Comparison of ENCODE assay signal across 25 mouse cellular contexts in genomic region chr5:143645976-143646375, GRCm38 (mm10). TPM values are rescaled to one million over a fixed set of nuclear protein-coding genes. Genes with fewer than 3 reads are reported as not detected.
DNase-seq lines count a peak whose midpoint lies in the region; ATAC-seq lines count a peak whose summit lies in the region.
"Had no signal": no experiment of that assay in that cellular context is flagged by ENCODE, and none has a peak within 500 bp of the region (broad histone marks: within the 10 kb centered on the region; RNA-seq: fewer than 3 reads in every experiment).

No protein-coding gene starts in this region.

- ATAC-seq in megakaryocyte, adult 5-6 weeks (ENCODE audit: poor library complexity, severe bottlenecking): no peak
- peak; percentile 79 for ATAC-seq in inflammation-experienced regulatory T-cells, adult 6 months
- ATAC-seq in liver, embryonic 15.5 days (ENCODE audit: insufficient read depth): peak; percentile 71
- ATAC-seq in neural tube, embryonic 15.5 days (ENCODE audit: low FRiP score): no peak
- ATAC-seq: forebrain, embryonic 15.5 days; hindbrain, postnatal 0 days had no signal

- peaks cover 22% of the 10 kb centered on the region for H3K36me3 ChIP-seq in megakaryocyte, embryonic 14.5 days (replicated peaks; ENCODE audit: low read length)
- peaks cover 19% of the 10 kb centered on the region for H3K36me3 ChIP-seq in liver, embryonic 15.5 days (replicated peaks)
- H3K36me3 ChIP-seq in neural tube, embryonic 15.5 days: no peaks in the 10 kb centered on the region
- H3K36me3 ChIP-seq: embryonic facial prominence, embryonic 12.5 days; forebrain, embryonic 15.5 days had no signal

- peak overlapping the region; percentile 90 for H3K27ac ChIP-seq in liver, embryonic 15.5 days (replicated peaks)
- no peak overlapping the region for H3K27ac ChIP-seq in neural tube, embryonic 15.5 days (replicated peaks)
- H3K27ac ChIP-seq: embryonic facial prominence, embryonic 12.5 days; forebrain, embryonic 15.5 days; hindbrain, postnatal 0 days; limb, embryonic 15.5 days; stomach, postnatal 0 days had no signal

- H3K27me3 ChIP-seq in megakaryocyte, embryonic 14.5 days (replicated peaks): no peaks in the 10 kb centered on the region
- H3K27me3 ChIP-seq in liver, embryonic 15.5 days: no peaks in the 10 kb centered on the region
- H3K27me3 ChIP-seq in neural tube, embryonic 15.5 days (replicated peaks): no peaks in the 10 kb centered on the region
- H3K27me3 ChIP-seq: CH12.LX; embryonic facial prominence, embryonic 12.5 days; forebrain, embryonic 15.5 days; limb, embryonic 15.5 days had no signal

- peaks cover 69% of the 10 kb centered on the region for H3K4me1 ChIP-seq in megakaryocyte, embryonic 14.5 days
- peaks cover 77% of the 10 kb centered on the region for H3K4me1 ChIP-seq in liver, embryonic 15.5 days (replicated peaks)
- peaks cover 12% of the 10 kb centered on the region; the same call in 1 of the 2 replicates for H3K4me1 ChIP-seq in neural tube, embryonic 15.5 days

- peak overlapping the region; percentile 29 for H3K4me3 ChIP-seq in megakaryocyte, embryonic 14.5 days (replicated peaks)
- H3K4me3 ChIP-seq in liver, embryonic 15.5 days (replicated peaks): no peak overlapping the region
- H3K4me3 ChIP-seq in neural tube, embryonic 15.5 days (replicated peaks): no peak overlapping the region
- H3K4me3 ChIP-seq: embryonic facial prominence, embryonic 12.5 days; erythroblast, embryonic 14.5 days; forebrain, embryonic 15.5 days; limb, embryonic 15.5 days; myocyte had no signal

- peak overlapping the region; percentile 20; the same call in 1 of the 2 replicates for H3K4me2 ChIP-seq in liver, embryonic 15.5 days
- no peak overlapping the region for H3K4me2 ChIP-seq in neural tube, embryonic 15.5 days
- H3K4me2 ChIP-seq: embryonic facial prominence, embryonic 12.5 days; forebrain, embryonic 15.5 days; heart, embryonic 11.5 days; limb, embryonic 15.5 days had no signal

- H3K9ac ChIP-seq in liver, embryonic 15.5 days: 0 out of 2 replicates have a peak overlapping the region, but pooled peaks have one; percentile 12
- no peak overlapping the region for H3K9ac ChIP-seq in neural tube, embryonic 15.5 days (replicated peaks)
- H3K9ac ChIP-seq: embryonic facial prominence, embryonic 12.5 days; forebrain, embryonic 15.5 days; limb, embryonic 15.5 days had no signal

- H3K9me3 ChIP-seq in megakaryocyte, embryonic 14.5 days: peaks cover 11% of the 10 kb centered on the region
- H3K9me3 ChIP-seq in liver, embryonic 15.5 days (replicated peaks): no peaks in the 10 kb centered on the region
- no peaks in the 10 kb centered on the region for H3K9me3 ChIP-seq in neural tube, embryonic 15.5 days (replicated peaks)
- H3K9me3 ChIP-seq: embryonic facial prominence, embryonic 12.5 days; forebrain, embryonic 15.5 days; limb, embryonic 15.5 days had no signal

- WGBS in liver, embryonic 15.5 days (ENCODE audit: insufficient replicate concordance): 25% methylated on average over 5 of the region's 5 CpGs
- WGBS in neural tube, embryonic 15.5 days: 80% methylated on average over 5 of the region's 5 CpGs

- no peak for DNase-seq in frontal cortex, postnatal 14 days (ENCODE audit: low spot score in 2 of 2)
- no peak for DNase-seq in natural killer cell, adult 2 months (ENCODE audit: low spot score in 2 of 2)
- DNase-seq: adrenal gland, postnatal 14 days; cerebellum, adult 2 months; cerebellum, postnatal 25 days; gastrocnemius, postnatal 10 days; kidney, adult 18-20 months; kidney, postnatal 10 days; left cerebral cortex, postnatal 4 days; midbrain, embryonic 14.5 days; thymus, adult 2 months had no signal

RNA-seq across cellular contexts. Expression of gene Cyth3, which starts 23.7 kb away (rescaled TPM):
- 4.7 and 5.8 TPM in 2 replicates for polyA plus RNA-seq in megakaryocyte, embryonic 14.5 days (2012; ENCODE audit: insufficient read depth, low replicate concordance)
- 5.4 and 6.5 TPM in 2 replicates for total RNA-seq in megakaryocyte, adult 5-6 weeks (2015)
- 7.5 and 8.9 TPM in 2 replicates for total RNA-seq in megakaryocyte, adult 5-6 weeks (2017)
- 10 to 100 TPM; 11.4 to 41.0 (median 34.9) TPM for polyA plus RNA-seq in inflammation-experienced regulatory T-cells, adult 6 months (2017; shearing (Covaris generic))
- 35.7 and 37.5 TPM in 2 replicates for polyA plus RNA-seq in liver, embryonic 15.5 days (2015; fragmentation: Nextera tagmentation; extraction: Ambion mirVana)
- 42.2 and 43.2 TPM in 2 replicates for polyA plus RNA-seq in neural tube, embryonic 15.5 days (2015; fragmentation: Nextera tagmentation; extraction: Ambion mirVana)

Comparison
In these comparisons a context has a peak if more than half of its experiments do, and no peak if none do; other contexts are left out.
1. ATAC-seq: peak in inflammation-experienced regulatory T-cells, adult 6 months (single experiment) and liver, embryonic 15.5 days (single experiment); none in megakaryocyte, adult 5-6 weeks (single experiment) and neural tube, embryonic 15.5 days (single experiment).